Mouse (Mus musculus) erythroblast, embryonic 14.5 days (primary cell): Measurements from ENCODE around the gene Opn3.

ENCODE experiments used
- GATA1 ChIP-seq: IDR thresholded peaks from 2 replicates; pipeline ENCODE4 v1.6.1; 2012; ENCODE audit warnings: low read length, inconsistent platforms, mixed read lengths
- TAL1 ChIP-seq: IDR thresholded peaks from 3 replicates; pipeline ENCODE4 v1.6.1; 2012; ENCODE audit warnings: low read length, inconsistent platforms, mixed read lengths

- no peak for TF ChIP-seq GATA1
- no peak for TF ChIP-seq TAL1
Measured at GRCm38 (mm10) chr1:175701145-175701544, 8.6 kb upstream of the Opn3 start.
